Mouse (Mus musculus): Measurements from ENCODE around the gene AC129217.1. TPM values are rescaled to one million over a fixed set of nuclear protein-coding genes. Genes with fewer than 3 reads are reported as not detected.
"Not testable (repeated sequence)": the region's sequence is repeated elsewhere in the genome, so short reads cannot be mapped to it uniquely, and the experiment has no call there.

The AC129217.1 gene
- total and polyA plus RNA-seq, 3 experiments, result 0.23 to 53.4 TPM; not detected in 1

- Histone ChIP-seq H3K27ac (ENCODE audit: control insufficient read depth, low read depth, low read length) (no peak overlapping the region), H3K4me3 (ENCODE audit: control insufficient read depth in 1 of 2, insufficient read depth in 1 of 2, low read depth in 2 of 2, low read length in 2 of 2) (no peak overlapping the region), H3K36me3 (ENCODE audit: control insufficient read depth in 1 of 2, insufficient read depth in 2 of 2, low read length in 2 of 2) (peaks cover 5 to 32% of the 10 kb centered on the region in 2 experiments), H3K9ac (ENCODE audit: control insufficient read depth, low read depth, low read length, poor library complexity, severe bottlenecking) (no peak overlapping the region), H3K4me1 (ENCODE audit: control insufficient read depth in 1 of 2, insufficient read depth in 2 of 2, low read length in 2 of 2) (peaks cover 0 to 3% of the 10 kb centered on the region in 2 experiments; a peak in 3 of 4 replicates), H3K27me3 (ENCODE audit: control insufficient read depth in 1 of 2, insufficient read depth in 2 of 2, low read length in 2 of 2) (no peaks in the 10 kb centered on the region), H3K79me2 (ENCODE audit: control insufficient read depth, insufficient read depth, low read length, poor library complexity) (peaks cover 1% of the 10 kb centered on the region; the same call in 1 of the 2 replicates), H3K9me3 (replicated peaks; ENCODE audit: insufficient read depth, low read length) (no peaks in the 10 kb centered on the region)
- TF ChIP-seq TBP (IDR thresholded peaks at IDR 0.05; ENCODE audit: low read depth, low read length) (no peak), RCOR1 (IDR thresholded peaks at IDR 0.05; ENCODE audit: low read depth, low read length) (no peak), BHLHE40 (IDR thresholded peaks at IDR 0.05; ENCODE audit: borderline replicate concordance, low read depth, low read length) (no peak), ZKSCAN1 (IDR thresholded peaks at IDR 0.05; ENCODE audit: low read depth, low read length) (no peak), UBTF (IDR thresholded peaks at IDR 0.05; ENCODE audit: borderline replicate concordance, insufficient read depth, low read depth, low read length) (no peak), SMC3 (IDR thresholded peaks at IDR 0.05; ENCODE audit: low read depth, low read length) (no peak), MYB (IDR thresholded peaks at IDR 0.05; ENCODE audit: low read depth, low read length) (no peak), JUND (IDR thresholded peaks at IDR 0.05; ENCODE audit: low read depth, low read length) (no peak), MXI1 (IDR thresholded peaks at IDR 0.05; ENCODE audit: low read depth, low read length) (no peak), TAL1 (IDR thresholded peaks at IDR 0.05; ENCODE audit: low read length) (no peak), RAD21 (IDR thresholded peaks at IDR 0.05; ENCODE audit: low read depth, low read length) (no peak), MYC (IDR thresholded peaks at IDR 0.05; ENCODE audit: low read depth, low read length) (no peak)
- DNase-seq (ENCODE audit: low read depth, low spot score), result no peak
Observed at GRCm38 (mm10) chr19:8832971-8833370, 3.4 kb downstream of the AC129217.1 start.

- H3K4me1 ChIP-seq (ENCODE audit: control insufficient read depth in 1 of 2, insufficient read depth in 2 of 2, low read length in 2 of 2), result peaks cover 3 to 17% of the 10 kb centered on the region in 2 experiments
- H3K9ac ChIP-seq (ENCODE audit: control insufficient read depth, low read depth, low read length, poor library complexity, severe bottlenecking); DNase-seq (ENCODE audit: low read depth, low spot score); H3K79me2 ChIP-seq (ENCODE audit: control insufficient read depth, insufficient read depth, low read length, poor library complexity); H3K27me3 ChIP-seq (ENCODE audit: control insufficient read depth in 1 of 2, insufficient read depth in 2 of 2, low read length in 2 of 2); H3K9me3 ChIP-seq (replicated peaks; ENCODE audit: insufficient read depth, low read length); H3K4me3 ChIP-seq (ENCODE audit: control insufficient read depth in 1 of 2, insufficient read depth in 1 of 2, low read depth in 2 of 2, low read length in 2 of 2): not testable (repeated sequence)
- peak overlapping the region; percentile 92; the same call in 1 of the 2 replicates for H3K27ac ChIP-seq (ENCODE audit: control insufficient read depth, low read depth, low read length)
- H3K36me3 ChIP-seq (ENCODE audit: control insufficient read depth in 1 of 2, insufficient read depth in 2 of 2, low read length in 2 of 2), result peaks cover 14% of the 10 kb centered on the region in 2 experiments
Observed at GRCm38 (mm10) chr19:8836327-8836726, 6.8 kb downstream of the AC129217.1 start.

DNA sequence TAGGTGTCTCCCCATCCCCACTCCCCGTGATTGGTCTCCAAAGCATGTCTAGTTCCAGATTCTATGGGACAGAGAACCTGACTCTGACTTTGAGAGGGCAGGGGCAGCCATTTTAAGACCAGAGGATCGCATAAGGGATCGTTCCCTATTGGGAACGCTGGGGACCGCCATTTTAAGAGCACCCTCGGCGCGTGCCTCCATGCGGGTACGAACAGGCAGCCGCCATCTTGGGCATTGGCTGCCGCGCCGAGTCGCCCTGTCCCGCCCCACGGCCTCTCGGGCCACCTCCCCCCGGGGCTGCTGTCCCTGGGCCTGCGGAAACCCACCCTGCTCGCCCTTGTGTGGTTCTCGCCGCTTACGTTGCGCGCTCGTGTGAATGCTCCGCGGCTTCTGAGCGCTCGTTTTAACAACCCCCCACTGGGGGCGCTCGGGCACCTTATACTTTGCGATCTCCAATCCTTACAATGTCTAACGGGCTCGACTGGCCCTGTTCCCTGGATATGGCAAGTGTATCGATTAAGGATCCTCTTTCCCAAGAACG, 7.7 kb downstream of the AC129217.1 start, which contains the start of gene Bscl2:
Gene Bscl2, plus strand, starts transcription at position 217 of the 541 bp plus-strand sequence.
- Histone ChIP-seq H3K36me3 (ENCODE audit: control insufficient read depth in 1 of 2, insufficient read depth in 2 of 2, low read length in 2 of 2) (peaks cover 10 to 14% of the 10 kb centered on the region in 2 experiments), H3K27ac (ENCODE audit: control insufficient read depth, low read depth, low read length) (peak within 1 kb of the TSS; percentile 92), H3K4me3 (ENCODE audit: control insufficient read depth in 1 of 2, insufficient read depth in 1 of 2, low read depth in 2 of 2, low read length in 2 of 2) (peak within 1 kb of the TSS; percentile 56 to 64), H3K4me1 (ENCODE audit: control insufficient read depth in 1 of 2, insufficient read depth in 2 of 2, low read length in 2 of 2) (peaks cover 3 to 17% of the 10 kb centered on the region in 2 experiments), H3K9ac (ENCODE audit: control insufficient read depth, low read depth, low read length, poor library complexity, severe bottlenecking) (peak within 1 kb of the TSS; percentile 91), H3K79me2 (ENCODE audit: control insufficient read depth, insufficient read depth, low read length, poor library complexity) (no peaks in the 10 kb centered on the region; the same call in 1 of the 2 replicates), H3K27me3 (ENCODE audit: control insufficient read depth in 1 of 2, insufficient read depth in 2 of 2, low read length in 2 of 2) (no peaks in the 10 kb centered on the region), H3K9me3 (replicated peaks; ENCODE audit: insufficient read depth, low read length) (no peaks in the 10 kb centered on the region)
- TF ChIP-seq JUND (IDR thresholded peaks at IDR 0.05; ENCODE audit: low read depth, low read length) (no peak), POLR2A (IDR thresholded peaks at IDR 0.05; ENCODE audit: control insufficient read depth in 1 of 2, insufficient read depth in 1 of 2, low read depth in 1 of 2, low read length in 2 of 2, poor library complexity in 1 of 2) (peak; percentile 59 to 71), NELFE (IDR thresholded peaks at IDR 0.05; ENCODE audit: low read depth, low read length) (peak; percentile 58), ZC3H11A (IDR thresholded peaks at IDR 0.05; ENCODE audit: low read depth, low read length) (peak; percentile 70), MXI1 (IDR thresholded peaks at IDR 0.05; ENCODE audit: low read depth, low read length) (peak; percentile 35; the same call in 1 of the 2 replicates), MYC (IDR thresholded peaks at IDR 0.05; ENCODE audit: low read depth, low read length) (peak; percentile 84), CTCF (IDR thresholded peaks at IDR 0.05 in 2 of 3, conservative IDR thresholded peaks at IDR 0.05 in 1 of 3; ENCODE audit: control insufficient read depth in 1 of 3, insufficient read depth in 1 of 3, low read depth in 2 of 3, low read length in 3 of 3, poor library complexity in 1 of 3, severe bottlenecking in 1 of 3) (peak; percentile 20 to 63 (median 58); a peak in 5 of 6 replicates), USF1 (IDR thresholded peaks at IDR 0.05; ENCODE audit: low read depth, low read length) (no peak), HCFC1 (IDR thresholded peaks at IDR 0.05; ENCODE audit: low read depth, low read length) (peak; percentile 66), ETS1 (IDR thresholded peaks at IDR 0.05; ENCODE audit: low read depth, low read length) (no peak), MAX (IDR thresholded peaks at IDR 0.05; ENCODE audit: low read length) (peak; percentile 83), ZMIZ1 (IDR thresholded peaks at IDR 0.05; ENCODE audit: low read depth, low read length) (0 out of 2 replicates have a peak, but pooled peaks have one; percentile 47)
- DNase-seq (ENCODE audit: low read depth, low spot score), result peak; percentile 88
